Mouse (Mus musculus): ENCODE data around the gene Xxylt1.

DNA sequence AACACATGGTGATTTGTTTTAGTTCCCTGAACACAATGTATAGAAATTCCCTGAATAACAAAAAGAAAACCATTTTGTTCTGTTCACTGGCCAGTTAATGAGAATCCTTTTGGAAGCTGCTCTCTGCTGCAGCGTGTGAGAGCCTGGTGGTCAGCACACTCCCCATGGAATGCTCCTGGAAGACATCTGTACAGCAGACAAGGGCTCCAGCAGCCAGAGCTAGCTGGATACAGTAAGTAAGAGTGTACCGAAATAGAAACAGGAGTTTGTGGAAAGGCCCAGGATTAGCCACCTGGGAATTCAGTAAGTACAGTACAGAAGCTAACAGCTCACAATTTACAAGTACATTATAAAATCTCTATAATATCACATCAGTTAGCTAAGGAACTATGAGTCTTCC lies 20.1 kb upstream of the Xxylt1 start:
- no peak for TF ChIP-seq CTCF (IDR thresholded peaks at IDR 0.05; ENCODE audit: low read depth, low read length)
- no peak for TF ChIP-seq TAL1 (conservative IDR thresholded peaks at IDR 0.05; ENCODE audit: low read depth, low read length)
- TF ChIP-seq GATA1 (IDR thresholded peaks at IDR 0.05; ENCODE audit: borderline replicate concordance, low read length) = no peak
- no peak for TF ChIP-seq GATA2 (IDR thresholded peaks at IDR 0.05; ENCODE audit: borderline replicate concordance, low read depth, low read length)
- no peak for TF ChIP-seq POLR2AphosphoS5 (IDR thresholded peaks at IDR 0.05; ENCODE audit: insufficient replicate concordance, low read depth, low read length)

Measured in G1E (cell line).